ENCODE assay signal across 10 mouse cellular contexts in genomic region chr1:165192714-165193264, GRCm38 (mm10). TPM values are rescaled to one million over a fixed set of nuclear protein-coding genes. Genes with fewer than 3 reads are reported as not detected.
DNase-seq lines count a peak whose midpoint lies in the region; ATAC-seq and TF ChIP-seq lines count a peak whose summit lies in the region.
"Had no signal": no experiment of that assay in that cellular context is flagged by ENCODE, and none has a peak within 500 bp of the region (broad histone marks: within the 10 kb centered on the region; RNA-seq: fewer than 3 reads in every experiment).

No protein-coding gene starts in this region.

- H3K9ac ChIP-seq in heart, embryonic 15.5 days, result 0 out of 2 replicates have a peak overlapping the region, but pooled peaks have one; percentile 90
- peak overlapping the region; percentile 77; the same call in 1 of the 2 replicates for H3K9ac ChIP-seq in limb, embryonic 13.5 days
- H3K9ac ChIP-seq in midbrain, embryonic 15.5 days, result no peak overlapping the region

- TF ChIP-seq CTCF in bone marrow macrophage, adult 2 months (IDR thresholded peaks at IDR 0.05; ENCODE audit: low read depth, low read length), result no peak

- peak overlapping the region; percentile 83 for H3K4me3 ChIP-seq in heart, embryonic 15.5 days
- H3K4me3 ChIP-seq in bone marrow macrophage, adult 2 months (ENCODE audit: insufficient read depth, low read length), result peak overlapping the region; percentile 88
- peak overlapping the region; percentile 78 for H3K4me3 ChIP-seq in limb, embryonic 13.5 days
- H3K4me3 ChIP-seq in midbrain, embryonic 15.5 days, result no peak overlapping the region

- intact Hi-C loops in heart, postnatal 36 days (cut with DNase I), result loop anchor here (5.0 kb wide), 1 partner anchor 1195 kb away; no protein-coding TSS in a partner anchor
- intact Hi-C loops in left cerebral cortex, postnatal 4 days (cut with DNase I), result no loop called here

- TF ChIP-seq POLR2A in bone marrow macrophage, adult 2 months (IDR thresholded peaks at IDR 0.05; ENCODE audit: borderline replicate concordance, low read depth, low read length), result no peak

- WGBS in heart, embryonic 15.5 days, result 47% methylated on average over 10 of the region's 10 CpGs
- 66% methylated on average over 10 of the region's 10 CpGs for WGBS in limb, embryonic 13.5 days
- WGBS in midbrain, embryonic 15.5 days, result 84% methylated on average over 10 of the region's 10 CpGs

- H3K27me3 ChIP-seq in heart, embryonic 15.5 days, result no peaks in the 10 kb centered on the region
- H3K27me3 ChIP-seq in limb, embryonic 13.5 days, result no peaks in the 10 kb centered on the region
- H3K27me3 ChIP-seq in midbrain, embryonic 15.5 days (replicated peaks), result no peaks in the 10 kb centered on the region; the same call in 1 of the 2 replicates

- peak overlapping the region; percentile 91 for H3K4me2 ChIP-seq in heart, embryonic 15.5 days
- peak overlapping the region; percentile 82 for H3K4me2 ChIP-seq in limb, embryonic 13.5 days (replicated peaks)
- no peak overlapping the region for H3K4me2 ChIP-seq in midbrain, embryonic 15.5 days

- no peaks in the 10 kb centered on the region for H3K36me3 ChIP-seq in heart, embryonic 15.5 days
- H3K36me3 ChIP-seq in limb, embryonic 13.5 days, result no peaks in the 10 kb centered on the region
- no peaks in the 10 kb centered on the region for H3K36me3 ChIP-seq in midbrain, embryonic 15.5 days (replicated peaks)

- H3K27ac ChIP-seq in heart, embryonic 15.5 days, result peak overlapping the region; percentile 92; the same call in 1 of the 2 replicates
- peak overlapping the region; percentile 91 for H3K27ac ChIP-seq in bone marrow macrophage, adult 2 months (ENCODE audit: insufficient read depth, low read depth, low read length)
- no peak overlapping the region for H3K27ac ChIP-seq in limb, embryonic 13.5 days
- H3K27ac ChIP-seq in midbrain, embryonic 15.5 days, result no peak overlapping the region

- no peaks in the 10 kb centered on the region for H3K9me3 ChIP-seq in heart, embryonic 15.5 days (replicated peaks)
- no peaks in the 10 kb centered on the region for H3K9me3 ChIP-seq in limb, embryonic 13.5 days
- H3K9me3 ChIP-seq in midbrain, embryonic 15.5 days, result no peaks in the 10 kb centered on the region

- H3K4me1 ChIP-seq in heart, embryonic 15.5 days (replicated peaks), result peaks cover 23% of the 10 kb centered on the region
- peaks cover 58% of the 10 kb centered on the region for H3K4me1 ChIP-seq in bone marrow macrophage, adult 2 months (ENCODE audit: control insufficient read depth, insufficient read depth, low read length)
- peaks cover 27% of the 10 kb centered on the region for H3K4me1 ChIP-seq in limb, embryonic 13.5 days
- peaks cover 16% of the 10 kb centered on the region for H3K4me1 ChIP-seq in midbrain, embryonic 15.5 days

- ATAC-seq in heart, embryonic 15.5 days (replicated peaks; ENCODE audit: insufficient number of reproducible peaks, insufficient read depth, low FRiP score, low read depth), result no peak
- no peak for ATAC-seq in limb, embryonic 13.5 days (ENCODE audit: low FRiP score, low read depth)
- ATAC-seq in midbrain, embryonic 15.5 days (replicated peaks), result no peak

- no peak for DNase-seq in heart, postnatal 36 days
- DNase-seq in A20 (ENCODE audit: low read depth, low spot score), result peak; percentile 73
- DNase-seq in left cerebral cortex, postnatal 4 days, result no peak
- no peak for DNase-seq in frontal cortex, postnatal 10 days (ENCODE audit: low spot score in 2 of 2)
- DNase-seq: kidney, adult 8-10 months had no signal

RNA-seq across cellular contexts. Expression of gene Sft2d2, which starts 1.4 kb away (rescaled TPM):
- polyA plus RNA-seq in heart, embryonic 15.5 days (2015; fragmentation: Nextera tagmentation; extraction: Ambion mirVana), result 17.3 and 20.6 TPM in 2 replicates
- total RNA-seq in heart, postnatal 36 days (2021), result 10 to 100 TPM; 14.8 to 17.2 TPM
- polyA plus RNA-seq in bone marrow macrophage, adult 2 months (2012; ENCODE audit: insufficient read depth, insufficient read length, missing spikeins), result 97.0 and 106 TPM in 2 replicates
- polyA plus RNA-seq in limb, embryonic 13.5 days (2015; fragmentation: Nextera tagmentation; extraction: Ambion mirVana), result 14.4 and 17.0 TPM in 2 replicates
- total RNA-seq in left cerebral cortex, postnatal 4 days (2021), result 1 to 10 TPM; 5.4 to 5.9 TPM
- polyA plus RNA-seq in midbrain, embryonic 15.5 days (2015; fragmentation: Nextera tagmentation; extraction: Ambion mirVana), result 5.4 and 5.9 TPM in 2 replicates

RNA-seq across cellular contexts. Expression of gene Tbx19, which starts 32.2 kb away (rescaled TPM):
- 0.19 TPM in 1 of 2 replicates, not detected in the other for polyA plus RNA-seq in heart, embryonic 15.5 days (2015; fragmentation: Nextera tagmentation; extraction: Ambion mirVana)
- not detected for total RNA-seq in heart, postnatal 36 days (2021)
- not detected in 2 replicates for polyA plus RNA-seq in bone marrow macrophage, adult 2 months (2012; ENCODE audit: insufficient read depth, insufficient read length, missing spikeins)
- polyA plus RNA-seq in limb, embryonic 13.5 days (2015; fragmentation: Nextera tagmentation; extraction: Ambion mirVana), result not detected in 2 replicates
- not detected for total RNA-seq in left cerebral cortex, postnatal 4 days (2021)
- 0.08 TPM in 1 of 2 replicates, not detected in the other for polyA plus RNA-seq in midbrain, embryonic 15.5 days (2015; fragmentation: Nextera tagmentation; extraction: Ambion mirVana)
- polyA plus RNA-seq: neural tube, embryonic 14.5 days had no signal

RNA-seq across cellular contexts. Expression of gene Tiprl, which starts 44.0 kb away (rescaled TPM):
- 86.6 and 87.5 TPM in 2 replicates for polyA plus RNA-seq in heart, embryonic 15.5 days (2015; fragmentation: Nextera tagmentation; extraction: Ambion mirVana)
- total RNA-seq in heart, postnatal 36 days (2021), result 10 to 100 TPM; 34.0 to 38.0 TPM
- 37.5 and 48.6 TPM in 2 replicates for polyA plus RNA-seq in bone marrow macrophage, adult 2 months (2012; ENCODE audit: insufficient read depth, insufficient read length, missing spikeins)
- polyA plus RNA-seq in limb, embryonic 13.5 days (2015; fragmentation: Nextera tagmentation; extraction: Ambion mirVana), result 97.3 and 107 TPM in 2 replicates
- total RNA-seq in left cerebral cortex, postnatal 4 days (2021), result 10 to 100 TPM; 82.9 to 87.0 TPM
- 150 and 153 TPM in 2 replicates for polyA plus RNA-seq in midbrain, embryonic 15.5 days (2015; fragmentation: Nextera tagmentation; extraction: Ambion mirVana)

Comparison
In these comparisons a context has a peak if more than half of its experiments do, and no peak if none do; other contexts are left out.
1. H3K27ac ChIP-seq: peak in heart, embryonic 15.5 days (single experiment) and bone marrow macrophage, adult 2 months (single experiment); none in limb, embryonic 13.5 days (single experiment) and midbrain, embryonic 15.5 days (single experiment).